Mouse (Mus musculus) heart, embryonic 11.5 days (tissue): ENCODE measurements at regions not wholly inside any gene's neighbourhood (a gene's known extent, or its start where the extent isn't known, plus 50 kb on each side); places are given as distances from the start of the nearest gene placed in this dataset.

Experiments
- ATAC-seq: fragments of 200-750 bp; cut with Nextera tagmentation; replicated peaks from 2 replicates; pipeline ENCODE4 v1.8.0; 2017; ENCODE audit warnings: moderate library complexity; ENCODE audit not compliant: insufficient number of reproducible peaks, low FRiP score, low TSS enrichment
- H3K27ac ChIP-seq: fragments of 300-500 bp; sonication (generic); 2 replicates; pipeline ENCODE4 v1.5.1; 2014; ENCODE audit warnings: mild to moderate bottlenecking, low read depth, low read length
- H3K27me3 ChIP-seq: fragments of 300-500 bp; sonication (generic); 2 replicates; pipeline ENCODE4 v1.6.1; 2014; ENCODE audit warnings: mild to moderate bottlenecking, low read length, mixed read lengths; ENCODE audit not compliant: control insufficient read depth, insufficient read depth
- H3K36me3 ChIP-seq: fragments of 300-500 bp; sonication (generic); 2 replicates; pipeline ENCODE4 v1.6.1; 2014; ENCODE audit warnings: mild to moderate bottlenecking, low read length, moderate library complexity, mixed read lengths; ENCODE audit not compliant: control insufficient read depth, insufficient read depth
- H3K4me1 ChIP-seq: fragments of 300-500 bp; sonication (generic); 2 replicates; pipeline ENCODE4 v1.6.1; 2014; ENCODE audit warnings: low read length; ENCODE audit not compliant: control insufficient read depth, insufficient read depth
- H3K4me2 ChIP-seq: fragments of 300-500 bp; sonication (generic); 2 replicates; pipeline ENCODE4 v1.6.1; 2014; ENCODE audit warnings: mild to moderate bottlenecking, moderate library complexity
- H3K4me3 ChIP-seq: fragments of 300-500 bp; sonication (generic); 2 replicates; pipeline ENCODE4 v1.5.1; 2014; ENCODE audit warnings: low read depth, low read length
- H3K9ac ChIP-seq: fragments of 300-500 bp; sonication (generic); 2 replicates; pipeline ENCODE4 v1.6.1; 2014; ENCODE audit warnings: mild to moderate bottlenecking, low read depth, low read length, moderate library complexity
- H3K9me3 ChIP-seq: fragments of 300-500 bp; sonication (generic); replicated peaks from 2 replicates; pipeline ENCODE4 v1.6.1; 2016; ENCODE audit warnings: low read length; ENCODE audit not compliant: control insufficient read depth
- WGBS: fragments of 180-500 bp; shearing (Covaris S2); extraction: QIAGEN DNeasy Blood & Tissue Kit; methylation state at CpG from one replicate; pipeline ENCODE4 v1.1.7; 2014; ENCODE audit not compliant: insufficient replicate concordance; 5-methylcytosine and 5-hydroxymethylcytosine counted together

DNA sequence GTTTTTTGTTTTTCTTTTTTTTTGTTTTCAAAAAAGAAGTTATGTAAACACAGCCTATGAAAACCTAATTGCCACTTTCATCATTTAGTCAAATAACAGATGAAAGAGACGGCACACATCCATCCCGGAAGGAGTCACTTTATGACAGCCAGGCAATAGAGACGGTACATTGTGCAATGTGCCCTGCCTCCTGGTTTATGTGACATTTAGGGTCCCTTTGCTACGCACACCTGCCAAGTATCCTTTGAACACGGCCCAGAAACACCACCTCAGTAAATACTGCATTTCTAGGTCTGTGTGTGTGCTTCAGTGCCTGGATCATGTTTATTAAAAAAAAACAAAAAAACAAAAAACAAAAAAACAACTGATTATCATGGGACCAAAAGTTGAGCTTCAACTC, 104.6 kb downstream of the Ets2 start:
- Histone ChIP-seq H3K36me3 (no peaks in the 10 kb centered on the region), H3K4me2 (no peak overlapping the region), H3K4me1 (no peaks in the 10 kb centered on the region), H3K9me3 (no peaks in the 10 kb centered on the region), H3K27ac (no peak overlapping the region), H3K9ac (no peak overlapping the region), H3K4me3 (no peak overlapping the region), H3K27me3 (no peaks in the 10 kb centered on the region)
- ATAC-seq = no peak
- 86% methylated on average over 5 of the region's 5 CpGs for WGBS

DNA sequence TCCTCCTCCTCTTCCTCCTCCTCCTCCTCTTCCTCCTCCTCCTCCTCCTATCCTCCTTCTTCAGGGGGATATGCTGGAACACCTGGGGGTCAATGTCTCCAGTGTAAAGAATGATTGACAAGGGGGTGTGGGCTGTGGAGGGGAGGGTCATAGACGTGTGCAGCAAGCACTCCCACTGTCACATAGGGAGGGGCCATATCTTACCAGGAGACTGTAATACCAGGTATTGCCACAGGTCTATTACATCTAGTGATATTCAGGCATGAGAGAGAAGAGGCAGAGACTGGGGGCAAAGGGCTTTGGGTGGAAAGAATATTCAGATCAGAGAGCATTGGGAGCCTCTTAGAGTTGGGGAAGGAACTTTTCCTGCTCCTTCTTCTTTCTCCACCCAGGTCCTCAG, 102.3 kb downstream of the Ets2 start:
- Histone ChIP-seq H3K4me1 (no peaks in the 10 kb centered on the region), H3K27me3 (no peaks in the 10 kb centered on the region), H3K36me3 (no peaks in the 10 kb centered on the region), H3K9me3 (no peaks in the 10 kb centered on the region), H3K4me2 (no peak overlapping the region), H3K27ac (no peak overlapping the region), H3K4me3 (no peak overlapping the region), H3K9ac (no peak overlapping the region)
- 48% methylated on average over 1 of the region's 1 CpGs for WGBS
- ATAC-seq = no peak

DNA sequence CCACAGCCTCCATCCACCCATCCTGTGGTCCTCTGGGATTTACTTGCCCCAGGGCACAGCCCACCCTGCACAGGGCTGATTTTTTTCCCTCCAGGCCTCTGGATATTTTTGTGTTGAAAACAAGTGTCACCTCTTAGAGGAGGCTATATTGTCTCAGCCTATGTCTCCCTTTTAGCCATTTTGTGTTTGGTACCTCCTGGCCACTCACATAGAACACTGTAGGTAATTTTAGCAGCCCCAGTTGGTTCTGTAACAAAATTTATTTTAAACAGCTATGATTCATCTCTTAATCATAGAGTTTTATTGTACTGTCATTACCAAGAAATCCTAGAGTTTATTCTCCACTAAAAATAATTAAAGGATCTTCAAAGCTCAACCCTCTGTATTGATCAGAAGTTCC, 100.8 kb downstream of the Ets2 start:
- Histone ChIP-seq H3K9me3 (no peaks in the 10 kb centered on the region), H3K4me1 (no peaks in the 10 kb centered on the region), H3K9ac (no peak overlapping the region), H3K36me3 (no peaks in the 10 kb centered on the region), H3K27me3 (no peaks in the 10 kb centered on the region), H3K27ac (no peak overlapping the region), H3K4me2 (no peak overlapping the region), H3K4me3 (no peak overlapping the region)
- ATAC-seq = no peak

DNA sequence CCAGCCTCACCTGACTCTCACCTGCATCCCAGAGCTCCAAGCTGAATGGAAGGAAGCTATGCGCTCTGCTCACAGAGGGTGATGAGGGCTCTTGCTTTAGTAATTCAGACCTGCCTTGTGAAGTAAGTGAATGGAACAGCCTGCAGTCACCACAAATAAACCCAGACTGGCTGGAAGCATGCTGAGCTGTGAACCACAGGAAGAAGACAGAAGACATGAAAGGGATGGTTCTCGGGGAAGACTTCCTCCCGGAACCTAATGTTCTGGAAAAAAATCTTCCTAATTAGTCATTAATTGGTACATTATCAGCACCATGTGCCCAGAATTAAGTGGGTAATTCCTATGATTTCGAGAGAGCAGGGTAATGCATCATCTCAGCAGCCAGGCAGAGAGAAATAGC, 100.3 kb downstream of the Ets2 start:
- 57% methylated on average over 4 of the region's 4 CpGs for WGBS
- H3K9ac ChIP-seq = no peak overlapping the region
- no peak overlapping the region for H3K4me2 ChIP-seq
- no peaks in the 10 kb centered on the region for H3K27me3 ChIP-seq
- H3K4me1 ChIP-seq = no peaks in the 10 kb centered on the region
- no peak for ATAC-seq
- H3K36me3 ChIP-seq = no peaks in the 10 kb centered on the region
- H3K9me3 ChIP-seq = no peaks in the 10 kb centered on the region
- H3K4me3 ChIP-seq = no peak overlapping the region
- H3K27ac ChIP-seq = no peak overlapping the region

DNA sequence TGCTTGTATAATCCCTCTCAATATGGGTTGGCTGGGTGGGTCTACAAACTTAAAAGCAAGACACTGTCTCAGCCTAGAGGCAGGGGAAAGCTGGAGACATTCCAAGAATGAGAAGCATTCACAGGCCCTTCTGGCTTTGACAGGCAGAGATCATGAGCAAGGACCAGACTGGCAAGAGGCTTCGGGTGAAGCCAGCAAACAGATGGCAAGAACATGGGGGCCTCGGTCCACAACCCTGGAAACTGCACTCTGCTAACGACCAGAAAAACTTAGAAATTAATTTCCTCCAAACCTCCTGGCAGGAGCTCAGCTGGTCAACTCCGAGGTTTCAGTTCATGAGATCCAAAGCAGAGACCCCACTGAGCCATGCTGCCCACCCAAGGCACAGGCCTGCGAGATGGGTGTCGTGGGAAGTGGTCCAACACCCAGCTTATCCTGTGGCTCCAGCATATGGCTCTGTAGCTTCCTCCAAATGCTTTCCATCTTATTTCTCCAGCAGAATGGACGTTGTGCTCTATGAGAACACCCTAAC, 99.1 kb downstream of the Ets2 start:
- Histone ChIP-seq H3K27me3 (no peaks in the 10 kb centered on the region), H3K4me2 (no peak overlapping the region), H3K27ac (no peak overlapping the region), H3K4me1 (no peaks in the 10 kb centered on the region), H3K9ac (no peak overlapping the region), H3K9me3 (no peaks in the 10 kb centered on the region), H3K4me3 (no peak overlapping the region), H3K36me3 (no peaks in the 10 kb centered on the region)
- WGBS = 61% methylated on average over 7 of the region's 7 CpGs
- ATAC-seq = no peak

GRCm38 (mm10) chr16:95798582-95798981, 96.7 kb downstream of the Ets2 start:
- no peak overlapping the region for H3K27ac ChIP-seq
- 52% methylated on average over 9 of the region's 9 CpGs for WGBS

GRCm38 (mm10) chr16:95798099-95798498, 96.2 kb downstream of the Ets2 start:
- H3K4me1 ChIP-seq = no peaks in the 10 kb centered on the region
- no peak overlapping the region for H3K9ac ChIP-seq
- H3K36me3 ChIP-seq = no peaks in the 10 kb centered on the region
- no peaks in the 10 kb centered on the region for H3K9me3 ChIP-seq
- no peak overlapping the region for H3K4me2 ChIP-seq
- H3K27me3 ChIP-seq = no peaks in the 10 kb centered on the region
- 67% methylated on average over 11 of the region's 11 CpGs for WGBS
- ATAC-seq = no peak
- H3K27ac ChIP-seq = no peak overlapping the region
- no peak overlapping the region for H3K4me3 ChIP-seq

More at GRCm38 (mm10) chr16:95798582-95798981, 96.7 kb downstream of the Ets2 start:
- Histone ChIP-seq H3K4me2 (no peak overlapping the region), H3K9ac (no peak overlapping the region), H3K4me1 (no peaks in the 10 kb centered on the region), H3K4me3 (no peak overlapping the region), H3K27me3 (no peaks in the 10 kb centered on the region), H3K36me3 (no peaks in the 10 kb centered on the region), H3K9me3 (no peaks in the 10 kb centered on the region)
- no peak for ATAC-seq

GRCm38 (mm10) chr16:95797141-95797540, 95.3 kb downstream of the Ets2 start:
- 63% methylated on average over 2 of the region's 2 CpGs for WGBS

DNA sequence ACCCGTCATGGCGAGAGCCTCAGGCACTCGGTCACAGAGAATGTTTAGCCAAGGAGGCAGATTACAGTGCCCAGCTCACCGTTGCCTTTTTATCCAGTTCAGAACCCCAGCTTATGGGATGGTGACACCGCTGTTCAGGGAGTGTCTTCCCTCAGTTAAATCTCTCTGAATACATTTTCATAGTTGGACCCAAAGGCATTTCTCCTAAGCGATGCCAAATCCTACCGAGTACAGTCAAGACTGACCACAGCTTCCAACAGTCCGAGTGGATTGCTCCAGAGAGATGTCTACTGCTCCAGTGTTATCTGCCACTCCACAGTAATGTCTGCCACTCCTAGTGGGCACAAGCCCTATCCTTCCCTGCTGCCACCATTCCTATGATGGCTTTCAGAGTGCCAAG, 93.0 kb downstream of the Ets2 start:
- no peak overlapping the region for H3K9ac ChIP-seq
- H3K4me3 ChIP-seq = no peak overlapping the region
- no peaks in the 10 kb centered on the region for H3K4me1 ChIP-seq
- H3K4me2 ChIP-seq = no peak overlapping the region
- H3K27ac ChIP-seq = no peak overlapping the region
- H3K27me3 ChIP-seq = no peaks in the 10 kb centered on the region
- no peaks in the 10 kb centered on the region for H3K9me3 ChIP-seq
- no peak for ATAC-seq
- WGBS = 76% methylated on average over 8 of the region's 8 CpGs
- no peaks in the 10 kb centered on the region for H3K36me3 ChIP-seq

More at GRCm38 (mm10) chr16:95797141-95797540, 95.3 kb downstream of the Ets2 start:
- no peak overlapping the region for H3K4me3 ChIP-seq
- ATAC-seq = no peak
- no peaks in the 10 kb centered on the region for H3K27me3 ChIP-seq
- no peak overlapping the region for H3K4me2 ChIP-seq
- no peak overlapping the region for H3K27ac ChIP-seq
- no peak overlapping the region for H3K9ac ChIP-seq
- H3K36me3 ChIP-seq = no peaks in the 10 kb centered on the region
- H3K4me1 ChIP-seq = no peaks in the 10 kb centered on the region
- no peaks in the 10 kb centered on the region for H3K9me3 ChIP-seq
